Mouse (Mus musculus): ENCODE measurements at regions not wholly inside any gene's neighbourhood (a gene's known extent, or its start where the extent isn't known, plus 50 kb on each side); places are given as distances from the start of the nearest gene placed in this dataset.

DNA sequence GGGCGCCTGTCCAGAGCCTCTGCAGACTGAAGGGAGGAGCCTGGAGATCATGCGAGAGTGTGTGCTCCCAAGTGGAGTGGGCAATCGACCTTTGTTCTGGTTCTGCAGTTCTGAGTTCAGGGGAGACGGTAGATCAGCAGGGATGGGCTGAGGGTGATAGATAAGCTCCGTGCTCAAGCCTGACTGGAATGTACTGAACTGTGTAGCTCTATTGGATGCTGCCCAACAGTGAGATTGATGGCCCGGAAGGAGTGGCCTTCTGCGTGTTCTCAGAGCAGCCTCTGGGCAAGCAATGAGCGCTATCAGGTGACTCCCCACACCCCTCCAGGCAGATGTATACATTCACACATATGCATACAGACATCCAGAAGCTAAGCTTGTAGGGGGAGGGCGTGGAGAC lies 209.1 kb upstream of the Pkn2 start:
- ATAC-seq (ENCODE audit: low FRiP score, low read depth): no peak
- Histone ChIP-seq H3K4me1 (peaks cover 6% of the 10 kb centered on the region; the same call in 1 of the 2 replicates), H3K9ac (replicated peaks) (no peak overlapping the region), H3K4me2 (replicated peaks) (no peak overlapping the region), H3K27me3 (no peaks in the 10 kb centered on the region), H3K9me3 (no peaks in the 10 kb centered on the region), H3K4me3 (no peak overlapping the region), H3K27ac (replicated peaks) (no peak overlapping the region), H3K36me3 (no peaks in the 10 kb centered on the region)
- 74% methylated on average over 9 of the region's 9 CpGs for WGBS

DNA sequence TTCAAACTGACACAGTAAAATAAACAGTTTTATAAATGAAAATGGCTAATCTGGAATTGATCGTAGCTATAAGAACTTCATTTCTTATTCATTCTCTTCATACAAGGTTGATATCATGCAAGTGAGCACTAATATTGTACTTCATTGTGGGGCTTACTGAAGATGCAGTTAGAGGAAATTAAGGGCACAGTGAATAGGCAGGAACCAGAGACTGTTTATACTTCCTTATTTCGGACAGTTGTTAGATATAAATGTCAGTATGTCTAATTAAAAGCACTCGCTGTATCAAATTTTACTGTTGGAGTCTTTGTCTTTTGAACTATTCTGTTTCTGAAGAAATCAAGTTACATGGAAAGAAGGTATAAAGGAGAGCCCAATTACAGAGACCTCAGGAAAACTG lies 208.5 kb upstream of the Pkn2 start:
- no peak overlapping the region for H3K27ac ChIP-seq (replicated peaks)
- H3K27me3 ChIP-seq: no peaks in the 10 kb centered on the region
- no peaks in the 10 kb centered on the region for H3K9me3 ChIP-seq
- WGBS: 89% methylated on average over 3 of the region's 3 CpGs
- peaks cover 6% of the 10 kb centered on the region; the same call in 1 of the 2 replicates for H3K4me1 ChIP-seq
- H3K4me2 ChIP-seq (replicated peaks): no peak overlapping the region
- ATAC-seq (ENCODE audit: low FRiP score, low read depth): no peak
- no peak overlapping the region for H3K9ac ChIP-seq (replicated peaks)
- H3K36me3 ChIP-seq: no peaks in the 10 kb centered on the region
- no peak overlapping the region for H3K4me3 ChIP-seq

DNA sequence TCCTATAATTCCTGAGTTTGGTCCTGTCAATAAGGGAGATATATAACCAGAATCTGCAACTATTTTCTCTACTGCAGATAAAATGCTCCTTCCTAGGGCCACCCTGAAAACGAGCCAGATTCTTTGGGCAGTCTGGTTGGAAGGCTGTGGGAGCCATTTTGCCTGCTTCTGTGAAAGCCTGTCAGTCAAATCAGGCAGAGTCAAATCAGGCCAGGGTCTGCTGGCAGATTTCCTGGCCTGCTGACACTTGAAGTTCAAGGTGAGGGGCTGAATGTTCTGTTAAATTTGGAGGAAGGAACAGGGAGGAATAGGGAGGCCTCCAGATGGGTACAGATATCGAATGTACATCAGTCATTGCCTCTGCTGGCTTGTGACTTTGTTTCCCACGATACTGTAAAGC lies 206.0 kb upstream of the Pkn2 start:
- H3K27ac ChIP-seq (replicated peaks): no peak overlapping the region
- 72% methylated on average over 3 of the region's 3 CpGs for WGBS
- no peaks in the 10 kb centered on the region for H3K36me3 ChIP-seq
- ATAC-seq (ENCODE audit: low FRiP score, low read depth): no peak
- no peak overlapping the region for H3K4me3 ChIP-seq
- no peaks in the 10 kb centered on the region for H3K27me3 ChIP-seq
- no peak overlapping the region for H3K9ac ChIP-seq (replicated peaks)
- no peaks in the 10 kb centered on the region for H3K9me3 ChIP-seq
- H3K4me2 ChIP-seq (replicated peaks): no peak overlapping the region
- H3K4me1 ChIP-seq: peaks cover 6% of the 10 kb centered on the region; the same call in 1 of the 2 replicates

DNA sequence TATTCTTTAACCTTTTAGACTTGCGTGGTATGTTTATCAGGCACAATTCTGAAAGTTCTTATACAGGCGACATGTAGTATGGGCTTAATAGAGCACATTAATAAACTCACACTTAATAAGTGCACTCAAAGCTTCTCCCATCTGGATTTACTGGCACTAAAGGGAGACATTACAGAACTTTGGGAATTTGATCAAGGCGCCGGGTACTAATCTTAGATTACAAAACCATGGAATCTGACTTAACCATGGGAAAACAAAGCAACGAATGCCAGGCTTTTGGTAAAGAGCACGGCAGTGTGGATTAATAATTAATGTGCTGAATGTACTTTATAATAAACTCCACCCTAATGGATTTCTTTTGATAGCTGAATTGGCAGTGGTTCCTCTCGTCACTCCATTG lies 196.5 kb upstream of the Pkn2 start:
- ATAC-seq (ENCODE audit: low FRiP score, low read depth): no peak
- Histone ChIP-seq H3K27ac (replicated peaks) (no peak overlapping the region), H3K27me3 (no peaks in the 10 kb centered on the region), H3K9ac (replicated peaks) (no peak overlapping the region), H3K9me3 (no peaks in the 10 kb centered on the region), H3K36me3 (no peaks in the 10 kb centered on the region), H3K4me3 (no peak overlapping the region), H3K4me1 (no peaks in the 10 kb centered on the region), H3K4me2 (replicated peaks) (no peak overlapping the region)
- WGBS: 90% methylated on average over 7 of the region's 7 CpGs

DNA sequence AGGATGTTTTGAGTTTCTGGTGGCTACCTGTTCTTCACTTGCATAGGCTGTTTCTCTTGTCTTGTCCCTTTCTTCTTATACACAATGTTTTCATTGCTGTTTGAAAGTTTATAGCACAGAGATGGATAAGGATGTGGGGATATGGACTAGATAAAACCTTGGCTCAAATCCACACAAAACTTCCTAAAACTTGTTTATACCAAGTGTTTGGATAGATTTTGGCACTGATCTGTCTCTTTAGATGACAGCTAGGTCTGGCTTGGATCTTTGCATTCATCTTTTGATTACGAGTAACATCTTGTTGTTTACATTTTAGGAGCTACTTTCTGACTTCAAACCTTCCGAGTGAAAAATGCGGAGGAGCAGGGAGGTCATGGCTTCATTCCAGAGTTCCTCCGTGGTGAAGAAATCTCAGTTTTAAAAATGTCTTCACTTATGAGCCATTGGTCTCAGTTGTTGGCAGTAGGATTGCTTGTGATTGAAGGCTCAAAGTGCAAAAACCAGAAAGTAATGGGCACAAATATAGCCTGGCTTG lies 190.1 kb upstream of the Pkn2 start:
- ATAC-seq (ENCODE audit: low FRiP score, low read depth): no peak
- 90% methylated on average over 4 of the region's 4 CpGs for WGBS

DNA sequence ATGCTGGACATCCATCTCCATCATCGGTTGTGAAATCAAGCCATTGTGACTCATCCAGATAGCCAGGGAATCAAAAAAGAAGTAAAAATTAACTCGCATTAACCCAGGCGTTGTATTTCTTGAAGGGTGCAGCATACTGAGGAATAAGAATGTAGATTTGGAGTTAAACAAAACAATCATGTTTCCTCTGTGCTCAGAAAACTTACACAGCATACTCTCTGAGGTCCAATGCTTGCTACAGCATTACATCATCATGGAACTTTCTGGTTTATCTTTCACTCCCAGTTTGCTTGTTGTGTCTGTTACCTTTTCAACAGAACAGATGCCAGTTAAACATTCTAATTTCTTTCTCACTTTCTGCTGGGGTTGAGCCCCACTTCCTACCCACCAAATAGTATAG lies 173.1 kb upstream of the Pkn2 start:
- Histone ChIP-seq H3K4me2 (replicated peaks) (no peak overlapping the region), H3K36me3 (no peaks in the 10 kb centered on the region), H3K4me1 (no peaks in the 10 kb centered on the region), H3K9ac (replicated peaks) (no peak overlapping the region), H3K27ac (replicated peaks) (no peak overlapping the region), H3K4me3 (no peak overlapping the region), H3K27me3 (no peaks in the 10 kb centered on the region), H3K9me3 (no peaks in the 10 kb centered on the region)
- no peak for ATAC-seq (ENCODE audit: low FRiP score, low read depth)
- 97% methylated on average over 3 of the region's 3 CpGs for WGBS

More for the DNA sequence above, 190.1 kb upstream of the Pkn2 start:
- Histone ChIP-seq H3K9me3 (no peaks in the 10 kb centered on the region), H3K9ac (replicated peaks) (no peak overlapping the region), H3K36me3 (no peaks in the 10 kb centered on the region), H3K4me1 (no peaks in the 10 kb centered on the region), H3K4me2 (replicated peaks) (no peak overlapping the region), H3K4me3 (no peak overlapping the region), H3K27me3 (no peaks in the 10 kb centered on the region), H3K27ac (replicated peaks) (no peak overlapping the region)

DNA sequence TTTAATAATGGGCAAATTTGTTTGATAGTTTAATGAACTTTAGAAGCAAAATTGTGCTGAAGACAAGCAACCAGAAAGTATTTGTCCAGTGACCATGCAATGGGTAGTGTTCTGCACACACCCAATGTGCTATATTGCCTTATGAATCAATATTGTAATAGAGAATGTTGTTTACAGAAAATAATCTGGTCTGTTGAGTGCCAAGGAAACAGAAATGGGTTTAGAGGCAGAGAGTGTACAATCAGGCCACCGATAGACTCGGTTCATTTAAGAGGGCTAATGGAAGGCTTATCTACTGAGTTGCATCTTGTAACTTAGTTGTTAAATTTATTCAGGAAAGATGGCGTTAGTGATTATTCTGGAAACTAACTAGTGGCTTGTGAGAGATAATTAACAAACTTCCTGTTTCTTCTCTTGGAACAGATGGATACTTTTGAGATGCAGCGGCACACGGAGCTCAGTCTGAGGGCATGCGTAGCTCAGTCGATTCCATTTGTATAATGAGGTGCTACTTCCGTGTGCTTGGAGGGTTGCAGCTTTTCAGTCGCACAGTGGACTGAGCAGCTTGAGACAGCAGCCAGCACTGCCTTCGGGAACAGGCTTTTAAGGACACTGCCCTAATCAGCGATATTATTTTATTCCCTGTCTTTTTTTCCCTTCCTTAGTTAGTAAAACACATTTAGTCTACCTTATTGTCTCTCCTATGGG lies 171.6 kb upstream of the Pkn2 start:
- WGBS: 86% methylated on average over 11 of the region's 11 CpGs
- Histone ChIP-seq H3K4me3 (no peak overlapping the region), H3K4me1 (no peaks in the 10 kb centered on the region)

DNA sequence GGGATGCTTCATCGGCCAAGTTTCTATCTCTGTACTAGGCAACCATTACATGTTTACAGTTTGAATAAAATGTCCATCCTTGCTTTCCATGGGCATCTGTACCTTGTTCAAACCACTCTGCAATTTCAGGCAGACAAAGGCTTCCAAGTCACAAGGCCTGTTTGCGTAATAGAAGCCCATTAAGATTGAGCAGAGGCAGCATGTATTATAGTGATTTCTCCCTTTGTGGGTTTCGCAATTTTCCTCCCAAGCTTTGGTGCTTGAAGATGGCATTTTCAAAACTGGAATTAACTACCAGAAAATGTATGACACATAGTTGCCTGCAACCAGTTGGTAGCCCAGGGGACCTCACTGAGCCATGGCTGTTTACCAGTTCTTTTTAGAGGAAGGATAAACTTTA lies 158.9 kb upstream of the Pkn2 start:
- WGBS: 82% methylated on average over 3 of the region's 3 CpGs
- no peak for ATAC-seq (ENCODE audit: low FRiP score, low read depth)
- H3K36me3 ChIP-seq: no peaks in the 10 kb centered on the region
- H3K4me1 ChIP-seq: no peaks in the 10 kb centered on the region
- no peak overlapping the region for H3K27ac ChIP-seq (replicated peaks)
- H3K27me3 ChIP-seq: no peaks in the 10 kb centered on the region
- no peaks in the 10 kb centered on the region for H3K9me3 ChIP-seq
- H3K4me3 ChIP-seq: no peak overlapping the region
- H3K9ac ChIP-seq (replicated peaks): no peak overlapping the region
- H3K4me2 ChIP-seq (replicated peaks): no peak overlapping the region

More for the DNA sequence above, 171.6 kb upstream of the Pkn2 start:
- H3K9me3 ChIP-seq: no peaks in the 10 kb centered on the region
- ATAC-seq (ENCODE audit: low FRiP score, low read depth): no peak
- H3K27me3 ChIP-seq: no peaks in the 10 kb centered on the region
- no peaks in the 10 kb centered on the region for H3K36me3 ChIP-seq
- H3K4me2 ChIP-seq (replicated peaks): no peak overlapping the region
- no peak overlapping the region for H3K9ac ChIP-seq (replicated peaks)
- H3K27ac ChIP-seq (replicated peaks): no peak overlapping the region

DNA sequence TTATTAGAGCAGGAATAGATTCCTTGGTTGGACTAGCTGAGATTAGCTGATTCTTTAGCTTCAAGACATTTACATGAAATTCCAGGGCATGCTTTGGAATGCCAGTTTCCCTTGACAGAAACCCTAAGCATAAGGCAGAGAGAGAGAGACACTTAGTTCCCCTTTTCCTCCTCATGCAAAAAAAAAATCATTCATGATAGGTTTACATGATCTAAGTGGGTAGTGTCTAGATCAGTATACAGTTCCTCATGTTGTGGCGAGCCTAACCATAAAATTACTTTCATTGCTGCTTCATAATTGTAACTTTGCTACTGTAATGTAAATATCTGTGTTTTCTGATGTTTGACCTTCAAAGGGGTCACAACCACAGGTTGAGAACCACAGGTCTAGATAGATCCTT lies 154.3 kb upstream of the Pkn2 start:
- Histone ChIP-seq H3K27me3 (no peaks in the 10 kb centered on the region), H3K27ac (replicated peaks) (no peak overlapping the region), H3K4me1 (no peaks in the 10 kb centered on the region), H3K9ac (replicated peaks) (no peak overlapping the region), H3K4me3 (no peak overlapping the region), H3K36me3 (no peaks in the 10 kb centered on the region), H3K4me2 (replicated peaks) (no peak overlapping the region), H3K9me3 (no peaks in the 10 kb centered on the region)
- 89% methylated on average over 1 of the region's 1 CpGs for WGBS
- ATAC-seq (ENCODE audit: low FRiP score, low read depth): no peak

DNA sequence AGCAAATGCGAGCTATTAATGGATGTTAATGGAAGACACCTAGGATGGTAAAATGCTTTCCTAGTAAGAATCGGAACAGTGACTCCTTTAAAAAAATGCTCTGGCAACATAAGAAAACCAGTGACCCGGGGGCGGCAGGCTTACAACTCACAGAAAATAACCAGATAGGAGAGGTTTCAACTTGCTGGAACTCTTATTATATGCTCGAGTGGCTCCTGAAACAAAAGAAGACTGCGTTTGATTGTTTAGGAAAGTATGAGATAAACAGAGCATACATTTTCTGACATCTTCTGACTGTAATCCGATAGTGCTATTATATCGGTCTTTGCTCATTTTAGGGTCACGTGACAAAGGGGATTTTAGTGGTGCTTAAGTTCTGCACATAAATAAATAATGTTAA lies 152.8 kb upstream of the Pkn2 start:
- H3K9me3 ChIP-seq: no peaks in the 10 kb centered on the region
- no peaks in the 10 kb centered on the region for H3K27me3 ChIP-seq
- ATAC-seq (ENCODE audit: low FRiP score, low read depth): no peak
- H3K4me2 ChIP-seq (replicated peaks): no peak overlapping the region
- no peaks in the 10 kb centered on the region for H3K36me3 ChIP-seq
- no peaks in the 10 kb centered on the region for H3K4me1 ChIP-seq
- 84% methylated on average over 9 of the region's 9 CpGs for WGBS
- no peak overlapping the region for H3K9ac ChIP-seq (replicated peaks)
- H3K27ac ChIP-seq (replicated peaks): no peak overlapping the region
- no peak overlapping the region for H3K4me3 ChIP-seq

DNA sequence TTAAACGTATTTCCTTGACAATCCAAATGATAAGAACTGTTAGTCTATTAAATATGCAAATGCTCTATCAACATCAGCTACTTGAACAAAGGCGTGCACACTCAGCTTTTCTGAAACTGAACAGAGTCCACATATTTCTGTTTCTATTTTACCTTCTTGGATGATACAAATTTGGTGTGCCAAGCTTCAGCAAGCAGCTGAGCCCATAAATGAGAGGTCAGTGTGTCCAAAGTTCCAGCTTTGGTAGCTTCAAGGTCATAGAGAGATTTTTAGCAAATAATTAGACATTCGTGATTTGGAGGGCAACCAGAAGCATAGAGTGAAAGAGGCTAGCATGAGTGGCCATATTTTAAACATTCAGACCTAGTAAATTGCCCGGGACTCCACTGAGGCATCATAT lies 140.7 kb upstream of the Pkn2 start:
- Histone ChIP-seq H3K36me3 (no peaks in the 10 kb centered on the region), H3K4me3 (no peak overlapping the region), H3K27me3 (no peaks in the 10 kb centered on the region), H3K4me1 (no peaks in the 10 kb centered on the region), H3K9ac (replicated peaks) (no peak overlapping the region), H3K27ac (replicated peaks) (no peak overlapping the region), H3K4me2 (replicated peaks) (no peak overlapping the region), H3K9me3 (no peaks in the 10 kb centered on the region)
- ATAC-seq (ENCODE audit: low FRiP score, low read depth): no peak
- 82% methylated on average over 4 of the region's 4 CpGs for WGBS

DNA sequence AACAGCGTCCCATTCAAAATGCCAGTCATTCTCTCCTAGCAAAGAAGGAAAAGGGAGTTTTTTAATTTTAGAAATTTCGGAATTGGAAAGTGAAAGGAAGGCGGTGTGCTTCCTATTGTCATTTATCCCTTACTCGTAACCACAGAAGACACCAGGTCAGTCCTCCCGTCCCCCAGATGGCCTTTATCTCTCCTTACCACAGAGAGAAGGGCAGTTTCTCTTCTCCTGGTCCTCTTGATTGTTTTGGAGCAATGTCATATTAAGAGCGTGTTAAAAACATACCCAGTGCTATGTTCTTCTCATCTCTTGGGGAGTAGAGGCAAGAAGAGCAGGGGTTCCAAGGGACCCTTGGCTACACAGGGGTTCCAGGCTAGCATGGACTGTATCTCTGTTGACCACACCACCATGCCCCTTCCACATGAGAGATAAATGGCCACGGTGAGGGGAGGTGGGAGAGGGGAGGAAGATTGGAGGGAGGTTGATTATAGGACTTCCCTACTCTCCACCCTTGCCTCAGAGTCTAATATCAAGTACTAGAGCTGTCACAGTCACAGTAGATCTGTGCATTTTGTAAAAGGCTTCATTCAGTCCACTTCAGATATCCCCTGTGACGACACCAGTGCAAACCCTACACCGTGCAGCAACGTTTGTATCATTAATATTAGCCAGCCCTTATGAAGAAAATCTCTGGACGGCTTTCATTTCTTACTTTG lies 139.5 kb upstream of the Pkn2 start:
- H3K9me3 ChIP-seq: no peaks in the 10 kb centered on the region
- H3K4me2 ChIP-seq (replicated peaks): no peak overlapping the region
- no peaks in the 10 kb centered on the region for H3K36me3 ChIP-seq
- ATAC-seq (ENCODE audit: low FRiP score, low read depth): no peak
- WGBS: 91% methylated on average over 11 of the region's 11 CpGs
- H3K27ac ChIP-seq (replicated peaks): no peak overlapping the region
- no peaks in the 10 kb centered on the region for H3K4me1 ChIP-seq
- no peak overlapping the region for H3K9ac ChIP-seq (replicated peaks)
- no peak overlapping the region for H3K4me3 ChIP-seq
- no peaks in the 10 kb centered on the region for H3K27me3 ChIP-seq
